Mouse (Mus musculus): ENCODE data around the gene Ninj2. TPM values are rescaled to one million over a fixed set of nuclear protein-coding genes. Genes with fewer than 3 reads are reported as not detected.

Gene Ninj2
- total RNA-seq (2021): under 1 TPM; 0.59 to 0.68 TPM
- long read RNA-seq, experiment 1, partial matches to known transcripts: 0 of 1 reads
- long read RNA-seq, experiment 1, other reads (novel, unspliced or antisense): 1 of 1 reads
- long read RNA-seq, experiment 2, partial matches to known transcripts: 0 of 1 reads
- long read RNA-seq, experiment 2, other reads (novel, unspliced or antisense): 0 of 1 reads

GRCm38 (mm10) chr6:120093100-120093499 lies at the start of gene Ninj2:
Ninj2 (plus strand) TSS chr6:120093350.
- DNase-seq (ENCODE audit: low spot score in 2 of 2): no peak
- intact Hi-C loops (cut with DNase I): no loop called here

GRCm38 (mm10) chr6:120045406-120045805 lies 47.7 kb upstream of the Ninj2 start:
- no peak for DNase-seq (ENCODE audit: low spot score in 2 of 2)

GRCm38 (mm10) chr6:120047705-120048292 lies 45.4 kb upstream of the Ninj2 start:
- intact Hi-C loops (cut with DNase I): no loop called here
- DNase-seq (ENCODE audit: low spot score in 2 of 2): peak in 1 of 2 experiments; percentile 45

More at GRCm38 (mm10) chr6:120045406-120045805, 47.7 kb upstream of the Ninj2 start:
- intact Hi-C loops (cut with DNase I): no loop called here

- no peak for DNase-seq (ENCODE audit: low spot score in 2 of 2)
- intact Hi-C loops (cut with DNase I): no loop called here
Observed at GRCm38 (mm10) chr6:120054412-120054811, 38.7 kb upstream of the Ninj2 start.

- intact Hi-C loops (cut with DNase I): no loop called here
- DNase-seq (ENCODE audit: low spot score in 2 of 2): no peak
Observed at GRCm38 (mm10) chr6:120055666-120056540, 37.2 kb upstream of the Ninj2 start.

- intact Hi-C loops (cut with DNase I): no loop called here
- DNase-seq (ENCODE audit: low spot score in 2 of 2): no peak
Observed at GRCm38 (mm10) chr6:120062934-120063333, 30.2 kb upstream of the Ninj2 start.

GRCm38 (mm10) chr6:120064627-120065026 lies 28.5 kb upstream of the Ninj2 start:
- intact Hi-C loops (cut with DNase I): no loop called here
- DNase-seq (ENCODE audit: low spot score in 2 of 2): no peak

- DNase-seq (ENCODE audit: low spot score in 2 of 2): no peak
- intact Hi-C loops (cut with DNase I): no loop called here
Observed at GRCm38 (mm10) chr6:120065552-120066177, 27.5 kb upstream of the Ninj2 start.

GRCm38 (mm10) chr6:120069546-120069945 lies 23.6 kb upstream of the Ninj2 start:
- DNase-seq (ENCODE audit: low spot score in 2 of 2): no peak
- intact Hi-C loops (cut with DNase I): no loop called here

GRCm38 (mm10) chr6:120072630-120073029 lies 20.5 kb upstream of the Ninj2 start:
- DNase-seq (ENCODE audit: low spot score in 2 of 2): no peak
- intact Hi-C loops (cut with DNase I): no loop called here

GRCm38 (mm10) chr6:120076619-120077450 lies 16.3 kb upstream of the Ninj2 start:
- intact Hi-C loops (cut with DNase I): no loop called here
- no peak for DNase-seq (ENCODE audit: low spot score in 2 of 2)

GRCm38 (mm10) chr6:120079547-120079946 lies 13.6 kb upstream of the Ninj2 start:
- no peak for DNase-seq (ENCODE audit: low spot score in 2 of 2)
- intact Hi-C loops (cut with DNase I): no loop called here

GRCm38 (mm10) chr6:120081516-120081915 lies 11.6 kb upstream of the Ninj2 start:
- no peak for DNase-seq (ENCODE audit: low spot score in 2 of 2)
- intact Hi-C loops (cut with DNase I): no loop called here

GRCm38 (mm10) chr6:120082251-120082950 lies 10.7 kb upstream of the Ninj2 start:
- intact Hi-C loops (cut with DNase I): no loop called here
- DNase-seq (ENCODE audit: low spot score in 2 of 2): no peak

- intact Hi-C loops (cut with DNase I): no loop called here
- no peak for DNase-seq (ENCODE audit: low spot score in 2 of 2)
Observed at GRCm38 (mm10) chr6:120082951-120083411, 10.2 kb upstream of the Ninj2 start.

- intact Hi-C loops (cut with DNase I): no loop called here
- DNase-seq (ENCODE audit: low spot score in 2 of 2): no peak
Observed at GRCm38 (mm10) chr6:120083442-120083841, 9.7 kb upstream of the Ninj2 start.

- no peak for DNase-seq (ENCODE audit: low spot score in 2 of 2)
- intact Hi-C loops (cut with DNase I): no loop called here
Observed at GRCm38 (mm10) chr6:120084983-120085382, 8.2 kb upstream of the Ninj2 start.

- intact Hi-C loops (cut with DNase I): no loop called here
- DNase-seq (ENCODE audit: low spot score in 2 of 2): no peak
Observed at GRCm38 (mm10) chr6:120085832-120086231, 7.3 kb upstream of the Ninj2 start.

All from left cerebral cortex, postnatal 14 days (tissue).